Mouse (Mus musculus): ENCODE measurements around the gene Olfr564. TPM values are rescaled to one million over a fixed set of nuclear protein-coding genes. Genes with fewer than 3 reads are reported as not detected.

Gene Olfr564
- not detected in 2 replicates for polyA plus RNA-seq (2012; rRNA removed)

- no peak for DNase-seq (ENCODE audit: low read depth in 1 of 2, low spot score in 2 of 2)
- no peak within 1 kb of the TSS for H3K4me3 ChIP-seq (ENCODE audit: extremely low read depth, insufficient read depth, insufficient read length)
- TF ChIP-seq POLR2A (IDR thresholded peaks at IDR 0.05; ENCODE audit: low read depth, low read length) (no peak), CTCF (IDR thresholded peaks at IDR 0.05; ENCODE audit: extremely low read depth, insufficient read depth, insufficient read length, insufficient replicate concordance) (no peak)
- no peak within 1 kb of the TSS for H3K27ac ChIP-seq (ENCODE audit: insufficient read depth, low read length)
- no peaks in the 10 kb centered on the region for H3K36me3 ChIP-seq (ENCODE audit: control insufficient read depth, insufficient read depth, low read length)
- H3K4me1 ChIP-seq (ENCODE audit: control insufficient read depth, insufficient read depth, insufficient read length) = no peaks in the 10 kb centered on the region
- no peaks in the 10 kb centered on the region for H3K27me3 ChIP-seq (ENCODE audit: control insufficient read depth, insufficient read depth, low read length)
These were observed at the start of gene Olfr564 for GRCm38 (mm10) chr7:102803180-102803579. Olfr564 (plus strand) TSS chr7:102803480.

DNA sequence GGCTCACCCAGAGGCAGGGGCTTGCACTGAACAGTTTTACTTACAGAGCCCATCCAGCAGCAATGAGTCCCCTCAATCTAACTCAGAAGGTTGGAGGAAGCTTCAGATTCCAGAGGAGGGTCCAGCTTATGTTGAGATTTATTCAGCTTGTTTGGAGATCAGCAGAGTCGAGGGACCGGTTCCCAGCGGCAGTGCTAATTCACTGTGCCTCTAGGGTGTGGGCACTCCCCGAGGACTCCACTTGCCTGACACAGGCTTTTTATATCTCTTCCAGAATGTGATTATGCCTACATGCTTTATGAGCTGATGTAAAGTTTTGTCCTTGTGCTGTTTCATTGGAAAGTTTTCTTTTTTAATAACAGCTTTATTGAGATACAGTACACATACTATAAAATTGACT is 44.0 kb upstream of the Olfr564 start, which contains the start of the genes Olfr560 and Olfr78:
Gene Olfr560, minus strand, starts transcription at position 101 of the 400 bp plus-strand sequence.
Gene Olfr78, minus strand, starts transcription at position 206 of the 400 bp plus-strand sequence.
- DNase-seq (ENCODE audit: low read depth in 1 of 2, low spot score in 2 of 2) = no peak
- no peak within 1 kb of the TSS for H3K4me3 ChIP-seq (ENCODE audit: extremely low read depth, insufficient read depth, insufficient read length)
- no peaks in the 10 kb centered on the region for H3K4me1 ChIP-seq (ENCODE audit: control insufficient read depth, insufficient read depth, insufficient read length)
- H3K27ac ChIP-seq (ENCODE audit: insufficient read depth, low read length) = no peak within 1 kb of the TSS
- H3K36me3 ChIP-seq (ENCODE audit: control insufficient read depth, insufficient read depth, low read length) = no peaks in the 10 kb centered on the region
- 87% methylated on average over 4 of the region's 4 CpGs for WGBS
- no peak for TF ChIP-seq CTCF (IDR thresholded peaks at IDR 0.05; ENCODE audit: extremely low read depth, insufficient read depth, insufficient read length, insufficient replicate concordance)
- no peak for TF ChIP-seq POLR2A (IDR thresholded peaks at IDR 0.05; ENCODE audit: low read depth, low read length)
- no peaks in the 10 kb centered on the region for H3K27me3 ChIP-seq (ENCODE audit: control insufficient read depth, insufficient read depth, low read length)

GRCm38 (mm10) chr7:102770921-102771320 is 32.4 kb upstream of the Olfr564 start, which contains the start of gene Olfr561:
Olfr561 (plus strand) TSS chr7:102771221.
- Histone ChIP-seq H3K27ac (ENCODE audit: insufficient read depth, low read length) (no peak within 1 kb of the TSS), H3K27me3 (ENCODE audit: control insufficient read depth, insufficient read depth, low read length) (no peaks in the 10 kb centered on the region), H3K4me1 (ENCODE audit: control insufficient read depth, insufficient read depth, insufficient read length) (no peaks in the 10 kb centered on the region), H3K4me3 (ENCODE audit: extremely low read depth, insufficient read depth, insufficient read length) (no peak within 1 kb of the TSS), H3K36me3 (ENCODE audit: control insufficient read depth, insufficient read depth, low read length) (no peaks in the 10 kb centered on the region)
- no peak for TF ChIP-seq POLR2A (IDR thresholded peaks at IDR 0.05; ENCODE audit: low read depth, low read length)
- no peak for TF ChIP-seq CTCF (IDR thresholded peaks at IDR 0.05; ENCODE audit: extremely low read depth, insufficient read depth, insufficient read length, insufficient replicate concordance)
- WGBS = 18% methylated on average over 2 of the region's 2 CpGs
- DNase-seq (ENCODE audit: low read depth in 1 of 2, low spot score in 2 of 2) = no peak

Other genes with a start within 250 kb of the Olfr564 start
- 6.3 and 8.1 TPM in 2 replicates for gene Trim21, start 238.0 kb upstream of the Olfr564 start, polyA plus RNA-seq (2012; rRNA removed)
- gene Olfr550, start 232.0 kb upstream of the Olfr564 start, polyA plus RNA-seq (2012; rRNA removed) = not detected in 2 replicates
- gene Olfr551, start 211.6 kb upstream of the Olfr564 start, polyA plus RNA-seq (2012; rRNA removed) = not detected in 2 replicates
- 0.06 and 0.12 TPM in 2 replicates for gene Olfr552, start 205.7 kb upstream of the Olfr564 start, polyA plus RNA-seq (2012; rRNA removed)
- not detected in 2 replicates for gene Olfr553, start 185.3 kb upstream of the Olfr564 start, polyA plus RNA-seq (2012; rRNA removed)
- not detected in 2 replicates for gene Olfr554, start 165.0 kb upstream of the Olfr564 start, polyA plus RNA-seq (2012; rRNA removed)
- gene Olfr555, start 144.7 kb upstream of the Olfr564 start, polyA plus RNA-seq (2012; rRNA removed) = not detected in 2 replicates
- not detected in 2 replicates for gene Olfr556, start 138.6 kb upstream of the Olfr564 start, polyA plus RNA-seq (2012; rRNA removed)
- 10.6 and 12.4 TPM in 2 replicates for gene Trim68, start 116.2 kb upstream of the Olfr564 start, polyA plus RNA-seq (2012; rRNA removed)
- not detected in 2 replicates for gene Olfr557, start 107.6 kb upstream of the Olfr564 start, polyA plus RNA-seq (2012; rRNA removed)
- gene Olfr558, start 101.3 kb upstream of the Olfr564 start, polyA plus RNA-seq (2012; rRNA removed) = 0.07 and 0.19 TPM in 2 replicates
- not detected in 2 replicates for gene Olfr33, start 84.4 kb upstream of the Olfr564 start, polyA plus RNA-seq (2012; rRNA removed)
- not detected in 2 replicates for gene Olfr559, start 76.0 kb upstream of the Olfr564 start, polyA plus RNA-seq (2012; rRNA removed)
- gene Olfr560, start 44.1 kb upstream of the Olfr564 start, polyA plus RNA-seq (2012; rRNA removed) = not detected in 2 replicates
- 0.12 and 0.26 TPM in 2 replicates for gene Olfr78, start 44.0 kb upstream of the Olfr564 start, polyA plus RNA-seq (2012; rRNA removed)
- gene Olfr561, start 32.3 kb upstream of the Olfr564 start, polyA plus RNA-seq (2012; rRNA removed) = not detected in 2 replicates
- not detected in 2 replicates for gene Olfr566, start 55.3 kb downstream of the Olfr564 start, polyA plus RNA-seq (2012; rRNA removed)
- not detected in 2 replicates for gene Olfr568, start 73.6 kb downstream of the Olfr564 start, polyA plus RNA-seq (2012; rRNA removed)
- gene Olfr569, start 87.4 kb downstream of the Olfr564 start, polyA plus RNA-seq (2012; rRNA removed) = not detected in 2 replicates
- not detected in 2 replicates for gene Olfr570, start 91.1 kb downstream of the Olfr564 start, polyA plus RNA-seq (2012; rRNA removed)
- gene Olfr571, start 114.1 kb downstream of the Olfr564 start, polyA plus RNA-seq (2012; rRNA removed) = not detected in 2 replicates
- not detected in 2 replicates for gene Olfr572, start 120.9 kb downstream of the Olfr564 start, polyA plus RNA-seq (2012; rRNA removed)
- gene Olfr573-ps1, start 139.1 kb downstream of the Olfr564 start, polyA plus RNA-seq (2012; rRNA removed) = not detected in 2 replicates
- not detected in 2 replicates for gene Olfr574, start 145.0 kb downstream of the Olfr564 start, polyA plus RNA-seq (2012; rRNA removed)
- gene Olfr575, start 155.3 kb downstream of the Olfr564 start, polyA plus RNA-seq (2012; rRNA removed) = not detected in 2 replicates
- gene Olfr576, start 159.2 kb downstream of the Olfr564 start, polyA plus RNA-seq (2012; rRNA removed) = not detected in 2 replicates
- not detected in 2 replicates for gene Olfr577, start 172.5 kb downstream of the Olfr564 start, polyA plus RNA-seq (2012; rRNA removed)
- gene Olfr578, start 185.8 kb downstream of the Olfr564 start, polyA plus RNA-seq (2012; rRNA removed) = not detected in 2 replicates
- not detected in 2 replicates for gene Olfr582, start 234.5 kb downstream of the Olfr564 start, polyA plus RNA-seq (2012; rRNA removed)
- gene Olfr583, start 247.8 kb downstream of the Olfr564 start, polyA plus RNA-seq (2012; rRNA removed) = not detected in 2 replicates

Data from spleen, adult 2 months (tissue).